Mouse (Mus musculus): ENCODE measurements around the gene Kcnq2. TPM values are rescaled to one million over a fixed set of nuclear protein-coding genes. Genes with fewer than 3 reads are reported as not detected.

Gene Kcnq2
- total RNA-seq, 2 experiments from 2014 or later = 277 to 291 TPM

GRCm38 (mm10) chr2:181113762-181114361, 21.2 kb downstream of the Kcnq2 start:
- DNase-seq (ENCODE audit: extremely low spot score in 1 of 2, low spot score in 1 of 2) = no peak

- no peak for DNase-seq (ENCODE audit: extremely low spot score in 1 of 2, low spot score in 1 of 2)
Observed at GRCm38 (mm10) chr2:181111665-181112064, 23.4 kb downstream of the Kcnq2 start.

GRCm38 (mm10) chr2:181104111-181104510, 31.0 kb downstream of the Kcnq2 start:
- no peak for DNase-seq (ENCODE audit: extremely low spot score in 1 of 2, low spot score in 1 of 2)

GRCm38 (mm10) chr2:181102161-181102560, 32.9 kb downstream of the Kcnq2 start:
- DNase-seq (ENCODE audit: extremely low spot score in 1 of 2, low spot score in 1 of 2) = no peak

GRCm38 (mm10) chr2:181101626-181102025, 33.5 kb downstream of the Kcnq2 start:
- DNase-seq (ENCODE audit: extremely low spot score in 1 of 2, low spot score in 1 of 2) = no peak

GRCm38 (mm10) chr2:181100087-181100486, 35.0 kb downstream of the Kcnq2 start:
- DNase-seq (ENCODE audit: extremely low spot score in 1 of 2, low spot score in 1 of 2) = no peak

GRCm38 (mm10) chr2:181090123-181090522, 45.0 kb downstream of the Kcnq2 start:
- DNase-seq (ENCODE audit: extremely low spot score in 1 of 2, low spot score in 1 of 2) = no peak

GRCm38 (mm10) chr2:181084997-181085396, 50.1 kb downstream of the Kcnq2 start:
- no peak for DNase-seq (ENCODE audit: extremely low spot score in 1 of 2, low spot score in 1 of 2)

- no peak for DNase-seq (ENCODE audit: extremely low spot score in 1 of 2, low spot score in 1 of 2)
Observed at GRCm38 (mm10) chr2:181083945-181084344, 51.2 kb downstream of the Kcnq2 start.

GRCm38 (mm10) chr2:181080886-181081285, 54.2 kb downstream of the Kcnq2 start:
- no peak for DNase-seq (ENCODE audit: extremely low spot score in 1 of 2, low spot score in 1 of 2)

GRCm38 (mm10) chr2:181079518-181079917, 55.6 kb downstream of the Kcnq2 start:
- DNase-seq (ENCODE audit: extremely low spot score in 1 of 2, low spot score in 1 of 2) = no peak

- DNase-seq (ENCODE audit: extremely low spot score in 1 of 2, low spot score in 1 of 2) = no peak
Observed at GRCm38 (mm10) chr2:181078908-181079307, 56.2 kb downstream of the Kcnq2 start.

GRCm38 (mm10) chr2:181075501-181075900, 59.6 kb downstream of the Kcnq2 start:
- no peak for DNase-seq (ENCODE audit: extremely low spot score in 1 of 2, low spot score in 1 of 2)

GRCm38 (mm10) chr2:181072403-181072714, 62.7 kb downstream of the Kcnq2 start:
- no peak for DNase-seq (ENCODE audit: extremely low spot score in 1 of 2, low spot score in 1 of 2)

GRCm38 (mm10) chr2:181071706-181072402, 63.2 kb downstream of the Kcnq2 start:
- DNase-seq (ENCODE audit: extremely low spot score in 1 of 2, low spot score in 1 of 2) = peak; percentile 85 to 95

GRCm38 (mm10) chr2:181070136-181070535, 65.0 kb downstream of the Kcnq2 start:
- no peak for DNase-seq (ENCODE audit: extremely low spot score in 1 of 2, low spot score in 1 of 2)

GRCm38 (mm10) chr2:181068499-181068898, 66.6 kb downstream of the Kcnq2 start:
- DNase-seq (ENCODE audit: extremely low spot score in 1 of 2, low spot score in 1 of 2) = no peak

GRCm38 (mm10) chr2:181065827-181066226, 69.3 kb downstream of the Kcnq2 start:
- DNase-seq (ENCODE audit: extremely low spot score in 1 of 2, low spot score in 1 of 2) = no peak

- DNase-seq (ENCODE audit: extremely low spot score in 1 of 2, low spot score in 1 of 2) = peak; percentile 84 to 96
Observed at GRCm38 (mm10) chr2:181060127-181060526, 75.0 kb downstream of the Kcnq2 start.

- no peak for DNase-seq (ENCODE audit: extremely low spot score in 1 of 2, low spot score in 1 of 2)
Observed at GRCm38 (mm10) chr2:181058193-181058592, 76.9 kb downstream of the Kcnq2 start.

GRCm38 (mm10) chr2:181057341-181057740, 77.8 kb downstream of the Kcnq2 start:
- DNase-seq (ENCODE audit: extremely low spot score in 1 of 2, low spot score in 1 of 2) = no peak

GRCm38 (mm10) chr2:181052171-181052570, 82.9 kb downstream of the Kcnq2 start:
- DNase-seq (ENCODE audit: extremely low spot score in 1 of 2, low spot score in 1 of 2) = no peak
